Mouse (Mus musculus): ENCODE data around the gene Mt2.
"Not testable (repeated sequence)": the region's sequence is repeated elsewhere in the genome, so short reads cannot be mapped to it uniquely, and the experiment has no call there.

Gene Mt2

GRCm38 (mm10) chr8:94172075-94172808, at the start of gene Mt2:
Gene Mt2, plus strand, starts transcription at chr8:94172664.
- peak; percentile 77 for DNase-seq (ENCODE audit: low read depth, low spot score)

- no peak for DNase-seq (ENCODE audit: low read depth, low spot score)
These were observed 49.6 kb upstream of the Mt2 start for GRCm38 (mm10) chr8:94122711-94123468.

- no peak for DNase-seq (ENCODE audit: low read depth, low spot score)
These were observed 44.8 kb upstream of the Mt2 start for GRCm38 (mm10) chr8:94127711-94128110.

- DNase-seq (ENCODE audit: low read depth, low spot score): no peak
These were observed 43.2 kb upstream of the Mt2 start for GRCm38 (mm10) chr8:94129133-94129789.

- no peak for DNase-seq (ENCODE audit: low read depth, low spot score)
These were observed 42.3 kb upstream of the Mt2 start for GRCm38 (mm10) chr8:94130126-94130525.

GRCm38 (mm10) chr8:94132096-94132495, 40.4 kb upstream of the Mt2 start:
- no peak for DNase-seq (ENCODE audit: low read depth, low spot score)

GRCm38 (mm10) chr8:94134601-94135000, 37.9 kb upstream of the Mt2 start:
- DNase-seq (ENCODE audit: low read depth, low spot score): not testable (repeated sequence)

GRCm38 (mm10) chr8:94135556-94135955, 36.9 kb upstream of the Mt2 start:
- DNase-seq (ENCODE audit: low read depth, low spot score): no peak

GRCm38 (mm10) chr8:94136192-94136591, 36.3 kb upstream of the Mt2 start:
- no peak for DNase-seq (ENCODE audit: low read depth, low spot score)

GRCm38 (mm10) chr8:94136933-94137332, 35.5 kb upstream of the Mt2 start, which contains the start of gene Mt4:
Gene Mt4, plus strand, starts transcription at chr8:94137197.
- DNase-seq (ENCODE audit: low read depth, low spot score): no peak

GRCm38 (mm10) chr8:94140266-94140795, 32.1 kb upstream of the Mt2 start:
- DNase-seq (ENCODE audit: low read depth, low spot score): peak; percentile 43

- DNase-seq (ENCODE audit: low read depth, low spot score): no peak
These were observed 24.2 kb upstream of the Mt2 start for GRCm38 (mm10) chr8:94148236-94148635.

- no peak for DNase-seq (ENCODE audit: low read depth, low spot score)
These were observed 21.5 kb upstream of the Mt2 start for GRCm38 (mm10) chr8:94150925-94151324.

- DNase-seq (ENCODE audit: low read depth, low spot score): peak; percentile 61
These were observed 19.8 kb upstream of the Mt2 start, which contains the start of gene Mt3 for GRCm38 (mm10) chr8:94152513-94153300. Gene Mt3, plus strand, starts transcription at chr8:94152607.

GRCm38 (mm10) chr8:94153451-94153850, 19.0 kb upstream of the Mt2 start:
- DNase-seq (ENCODE audit: low read depth, low spot score): no peak

GRCm38 (mm10) chr8:94154537-94154936, 17.9 kb upstream of the Mt2 start:
- DNase-seq (ENCODE audit: low read depth, low spot score): no peak

GRCm38 (mm10) chr8:94156092-94156491, 16.4 kb upstream of the Mt2 start:
- no peak for DNase-seq (ENCODE audit: low read depth, low spot score)

- not testable (repeated sequence) for DNase-seq (ENCODE audit: low read depth, low spot score)
These were observed 6.7 kb upstream of the Mt2 start for GRCm38 (mm10) chr8:94165772-94166171.

- peak; percentile 72 for DNase-seq (ENCODE audit: low read depth, low spot score)
These were observed 5.2 kb upstream of the Mt2 start for GRCm38 (mm10) chr8:94167244-94167643.

- DNase-seq (ENCODE audit: low read depth, low spot score): no peak
These were observed 2.9 kb upstream of the Mt2 start for GRCm38 (mm10) chr8:94169547-94169946.

- DNase-seq (ENCODE audit: low read depth, low spot score): peak; percentile 81
These were observed 1.1 kb upstream of the Mt2 start for GRCm38 (mm10) chr8:94171321-94171755.
